Mouse (Mus musculus): Measurements from ENCODE around the gene Cass4.

DNA sequence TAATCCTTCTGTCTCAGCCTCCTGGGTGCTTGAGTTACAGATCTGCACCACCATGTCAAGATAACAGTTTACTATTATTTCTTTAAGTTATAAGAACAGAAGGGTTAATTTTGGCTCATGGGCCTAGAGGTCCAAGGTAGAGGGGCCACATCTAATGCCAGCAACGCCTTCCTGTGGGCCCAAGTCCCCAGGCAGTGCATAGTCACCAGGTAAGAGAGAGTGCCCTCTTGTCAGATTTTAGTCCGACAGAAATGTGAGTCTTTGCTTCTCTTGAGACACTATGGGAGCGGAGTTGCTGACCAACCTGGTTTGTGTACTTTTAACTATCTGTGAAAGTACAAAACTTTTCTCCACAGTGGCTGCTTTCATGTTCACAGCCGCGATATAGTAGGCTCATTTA is 48.9 kb upstream of the Cass4 start:
- TF ChIP-seq POLR2A (IDR thresholded peaks at IDR 0.05; ENCODE audit: insufficient read depth, low read depth, low read length), result no peak
- TF ChIP-seq EP300 (IDR thresholded peaks at IDR 0.05; ENCODE audit: insufficient read depth, low read depth, low read length), result no peak
- no peak for TF ChIP-seq CTCF (IDR thresholded peaks at IDR 0.05)
